Mouse (Mus musculus) neural tube, embryonic 11.5 days (tissue): Measurements from ENCODE around the gene Spp2. TPM values are rescaled to one million over a fixed set of nuclear protein-coding genes. Genes with fewer than 3 reads are reported as not detected.

ENCODE experiments used
- ATAC-seq: fragments of 200-750 bp; cut with Nextera tagmentation; 2 replicates; pipeline ENCODE4 v1.8.0; 2017; ENCODE audit warnings: moderate number of reproducible peaks, mild to moderate bottlenecking, moderate TSS enrichment, moderate library complexity; ENCODE audit not compliant: insufficient read depth, low FRiP score, low TSS enrichment
- DNase-seq: peaks from one replicate; pipeline ENCODE4 v3.0.0-alpha.2; 2015; ENCODE audit warnings: low spot score
- H3K27ac ChIP-seq: fragments of 300-500 bp; sonication (generic); 2 replicates; pipeline ENCODE4 v1.5.1; 2014; ENCODE audit warnings: low read depth, mild to moderate bottlenecking, low read length
- H3K27me3 ChIP-seq: fragments of 300-500 bp; sonication (generic); 2 replicates; pipeline ENCODE4 v1.6.1; 2014; ENCODE audit warnings: mild to moderate bottlenecking, low read length, mixed read lengths; ENCODE audit not compliant: control insufficient read depth, insufficient read depth
- H3K36me3 ChIP-seq: fragments of 300-500 bp; sonication (generic); 2 replicates; pipeline ENCODE4 v1.6.1; 2014; ENCODE audit warnings: mild to moderate bottlenecking, low read length, moderate library complexity, mixed read lengths; ENCODE audit not compliant: control insufficient read depth, insufficient read depth
- H3K4me1 ChIP-seq: fragments of 300-500 bp; sonication (generic); 2 replicates; pipeline ENCODE4 v1.6.1; 2014; ENCODE audit warnings: low read length, mixed read lengths; ENCODE audit not compliant: control insufficient read depth, insufficient read depth
- H3K4me2 ChIP-seq: fragments of 300-500 bp; sonication (generic); 2 replicates; pipeline ENCODE4 v1.6.1; 2014; ENCODE audit warnings: low read depth, mild to moderate bottlenecking, moderate library complexity
- H3K4me3 ChIP-seq: fragments of 300-500 bp; sonication (generic); 2 replicates; pipeline ENCODE4 v1.5.1; 2014; ENCODE audit warnings: low read depth, low read length
- H3K9ac ChIP-seq: fragments of 300-500 bp; sonication (generic); 2 replicates; pipeline ENCODE4 v1.6.1; 2014; ENCODE audit warnings: mild to moderate bottlenecking, low read length
- H3K9me3 ChIP-seq: fragments of 300-500 bp; sonication (generic); 2 replicates; pipeline ENCODE4 v1.6.1; 2016; ENCODE audit warnings: low read length; ENCODE audit not compliant: control insufficient read depth
- WGBS: fragments of 180-500 bp; shearing (Covaris S2); extraction: QIAGEN DNeasy Blood & Tissue Kit; methylation state at CpG from one replicate; pipeline ENCODE4 v1.1.7; 2014; 5-methylcytosine and 5-hydroxymethylcytosine counted together
- polyA plus RNA-seq: library from polyadenylated mRNA; unstranded; fragments of >200 nt; fragmentation: Nextera tagmentation; extraction: Ambion mirVana; gene quantifications from 2 replicates; pipeline ENCODE4 v1.2.1, GENCODE M21; 2014

Spp2 gene
- polyA plus RNA-seq, 1 experiment from 2014 or later: not detected

GRCm38 (mm10) chr1:88456451-88457072 lies 49.8 kb downstream of the Spp2 start:
- H3K27ac ChIP-seq: no peak overlapping the region
- 56% methylated on average over 14 of the region's 14 CpGs for WGBS
- no peak overlapping the region for H3K4me2 ChIP-seq
- no peak overlapping the region for H3K4me3 ChIP-seq
- H3K36me3 ChIP-seq: no peaks in the 10 kb centered on the region
- H3K4me1 ChIP-seq: no peaks in the 10 kb centered on the region
- H3K9ac ChIP-seq: no peak overlapping the region
- H3K27me3 ChIP-seq: no peaks in the 10 kb centered on the region
- no peaks in the 10 kb centered on the region for H3K9me3 ChIP-seq
- ATAC-seq (no peak), DNase-seq (peak; percentile 75)

- Histone ChIP-seq H3K9me3 (no peaks in the 10 kb centered on the region), H3K4me1 (no peaks in the 10 kb centered on the region), H3K4me2 (no peak overlapping the region), H3K27me3 (no peaks in the 10 kb centered on the region), H3K27ac (no peak overlapping the region), H3K36me3 (no peaks in the 10 kb centered on the region), H3K4me3 (no peak overlapping the region), H3K9ac (no peak overlapping the region)
- ATAC-seq (no peak), DNase-seq (no peak)
- 88% methylated on average over 4 of the region's 4 CpGs for WGBS
These were observed 52.4 kb downstream of the Spp2 start for GRCm38 (mm10) chr1:88459196-88459595.

- H3K4me1 ChIP-seq: no peaks in the 10 kb centered on the region
- ATAC-seq (no peak), DNase-seq (no peak)
- H3K9me3 ChIP-seq: no peaks in the 10 kb centered on the region
- H3K4me2 ChIP-seq: no peak overlapping the region
- no peak overlapping the region for H3K9ac ChIP-seq
- no peak overlapping the region for H3K4me3 ChIP-seq
- H3K27me3 ChIP-seq: no peaks in the 10 kb centered on the region
- no peak overlapping the region for H3K27ac ChIP-seq
- no peaks in the 10 kb centered on the region for H3K36me3 ChIP-seq
- WGBS: 85% methylated on average over 5 of the region's 5 CpGs
These were observed 52.9 kb downstream of the Spp2 start for GRCm38 (mm10) chr1:88459655-88460054.

GRCm38 (mm10) chr1:88461096-88461495 lies 54.3 kb downstream of the Spp2 start:
- no peaks in the 10 kb centered on the region for H3K27me3 ChIP-seq
- H3K27ac ChIP-seq: no peak overlapping the region
- WGBS: 21% methylated on average over 1 of the region's 1 CpGs
- no peak overlapping the region for H3K9ac ChIP-seq
- no peaks in the 10 kb centered on the region for H3K9me3 ChIP-seq
- no peak for ATAC-seq
- H3K4me1 ChIP-seq: no peaks in the 10 kb centered on the region
- H3K36me3 ChIP-seq: no peaks in the 10 kb centered on the region
- H3K4me2 ChIP-seq: no peak overlapping the region
- DNase-seq: no peak
- no peak overlapping the region for H3K4me3 ChIP-seq

- no peak overlapping the region for H3K4me3 ChIP-seq
- no peak for ATAC-seq
- 45% methylated on average over 6 of the region's 6 CpGs for WGBS
These were observed 55.7 kb downstream of the Spp2 start for GRCm38 (mm10) chr1:88462484-88462883.

DNA sequence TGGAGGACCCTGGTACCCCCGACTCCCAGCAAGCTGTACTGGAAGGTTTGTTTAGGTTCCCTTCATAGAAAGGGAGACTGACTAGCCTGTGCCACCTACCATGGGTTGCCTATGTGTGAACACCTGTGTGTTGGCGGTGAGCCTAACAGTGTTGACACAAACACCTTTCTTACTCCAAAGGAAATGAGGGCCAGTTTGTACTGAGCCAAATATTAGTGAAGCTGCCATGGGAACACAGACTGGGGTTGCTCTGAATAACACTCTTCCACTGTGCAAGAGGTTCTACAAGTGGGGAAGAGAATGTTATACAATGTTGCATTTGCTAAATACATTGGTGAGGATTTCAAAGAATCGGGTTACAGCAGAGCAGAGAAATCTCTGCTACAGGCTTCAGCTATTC lies 56.5 kb downstream of the Spp2 start:
- Histone ChIP-seq H3K27ac (no peak overlapping the region), H3K4me3 (no peak overlapping the region), H3K9me3 (no peaks in the 10 kb centered on the region), H3K4me1 (no peaks in the 10 kb centered on the region), H3K9ac (no peak overlapping the region), H3K4me2 (no peak overlapping the region), H3K27me3 (no peaks in the 10 kb centered on the region), H3K36me3 (no peaks in the 10 kb centered on the region)
- no peak for DNase-seq
- no peak for ATAC-seq
- WGBS: 88% methylated on average over 3 of the region's 3 CpGs

More at GRCm38 (mm10) chr1:88462484-88462883, 55.7 kb downstream of the Spp2 start:
- Histone ChIP-seq H3K4me2 (no peak overlapping the region), H3K27ac (no peak overlapping the region), H3K9ac (no peak overlapping the region), H3K4me1 (no peaks in the 10 kb centered on the region), H3K27me3 (no peaks in the 10 kb centered on the region), H3K36me3 (no peaks in the 10 kb centered on the region), H3K9me3 (no peaks in the 10 kb centered on the region)
- no peak for DNase-seq

DNA sequence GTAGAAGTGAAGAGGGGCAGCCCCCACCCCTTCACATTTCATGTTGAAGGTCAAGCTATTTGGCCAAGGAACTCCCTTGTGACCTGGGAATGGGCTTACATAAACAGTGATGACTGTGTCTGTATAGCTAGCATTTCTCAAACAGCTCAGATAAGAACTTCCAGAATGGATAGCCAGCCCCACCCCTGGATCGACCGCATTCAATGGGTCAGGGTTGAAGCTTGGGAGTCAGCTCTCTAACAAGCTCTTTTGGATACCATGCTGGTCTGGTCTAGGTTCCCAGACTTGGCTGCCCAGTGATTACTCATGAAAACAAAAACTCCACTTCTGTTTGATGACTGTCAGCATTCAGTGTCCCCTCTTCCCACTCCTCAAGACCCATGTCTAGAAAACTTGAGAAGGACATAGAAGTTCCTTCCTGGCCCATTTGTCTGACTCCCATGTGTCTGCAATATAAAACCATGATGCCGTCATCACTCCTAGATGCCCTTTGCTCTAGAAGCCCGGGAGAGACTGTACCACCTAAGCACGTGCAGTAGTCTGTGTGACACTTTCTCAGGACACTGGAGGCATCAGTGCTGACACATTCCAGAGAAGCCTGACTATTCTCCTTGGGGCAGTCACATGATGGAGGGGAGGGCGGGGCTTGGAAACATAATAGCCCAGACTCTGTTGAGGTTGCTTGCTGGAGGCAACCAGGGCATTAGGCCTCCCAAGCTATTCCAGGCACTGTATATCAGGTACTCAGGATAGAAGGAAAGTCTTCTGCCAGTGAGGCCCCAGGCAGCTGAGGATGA lies 57.5 kb downstream of the Spp2 start:
- DNase-seq (no peak), ATAC-seq (no peak)
- Histone ChIP-seq H3K4me2 (no peak overlapping the region), H3K4me3 (no peak overlapping the region), H3K9ac (no peak overlapping the region), H3K9me3 (no peaks in the 10 kb centered on the region), H3K4me1 (no peaks in the 10 kb centered on the region), H3K36me3 (no peaks in the 10 kb centered on the region), H3K27me3 (no peaks in the 10 kb centered on the region), H3K27ac (no peak overlapping the region)
- 78% methylated on average over 6 of the region's 6 CpGs for WGBS

- no peaks in the 10 kb centered on the region for H3K4me1 ChIP-seq
These were observed 59.0 kb downstream of the Spp2 start for GRCm38 (mm10) chr1:88465722-88466121.

More at GRCm38 (mm10) chr1:88465722-88466121, 59.0 kb downstream of the Spp2 start:
- H3K9ac ChIP-seq: no peak overlapping the region
- DNase-seq (no peak), ATAC-seq (no peak)
- no peak overlapping the region for H3K27ac ChIP-seq
- 80% methylated on average over 4 of the region's 4 CpGs for WGBS
- H3K9me3 ChIP-seq: no peaks in the 10 kb centered on the region
- no peaks in the 10 kb centered on the region for H3K36me3 ChIP-seq
- no peaks in the 10 kb centered on the region for H3K27me3 ChIP-seq
- no peak overlapping the region for H3K4me3 ChIP-seq
- H3K4me2 ChIP-seq: no peak overlapping the region
